Mouse (Mus musculus) kidney, adult 2 months (tissue): ENCODE measurements around the gene Rapgef4. TPM values are rescaled to one million over a fixed set of nuclear protein-coding genes. Genes with fewer than 3 reads are reported as not detected.

Experiments used
- DNase-seq: peaks from one replicate; pipeline ENCODE4 v3.0.0; 2021
- H3K27ac ChIP-seq: fragments of 200-500 bp; 2 replicates; pipeline ENCODE4 v1.5.1; 2012; ENCODE audit warnings: low read depth, low read length, control low read depth, inconsistent platforms; ENCODE audit not compliant: insufficient read depth
- H3K27me3 ChIP-seq: fragments of 200-500 bp; replicated peaks from 2 replicates; pipeline ENCODE4 v1.6.1; 2012; ENCODE audit warnings: mild to moderate bottlenecking, moderate library complexity, low read length, inconsistent platforms; ENCODE audit not compliant: control insufficient read depth, insufficient read depth
- H3K36me3 ChIP-seq: fragments of 200-500 bp; 2 replicates; pipeline ENCODE4 v1.6.1; 2012; ENCODE audit warnings: mild to moderate bottlenecking, moderate library complexity, low read length, inconsistent platforms; ENCODE audit not compliant: control insufficient read depth, insufficient read depth
- H3K4me1 ChIP-seq: fragments of 200-500 bp; 2 replicates; pipeline ENCODE4 v1.6.1; 2011; ENCODE audit warnings: low read length; ENCODE audit not compliant: control insufficient read depth, insufficient read depth
- H3K4me3 ChIP-seq: fragments of 200-500 bp; 2 replicates; pipeline ENCODE4 v1.5.1; 2011; ENCODE audit warnings: mild to moderate bottlenecking, low read depth, low read length, control low read depth; ENCODE audit not compliant: insufficient read depth
- CTCF ChIP-seq: fragments of 200-500 bp; conservative IDR thresholded peaks from 2 replicates; pipeline ENCODE4 v1.5.1; 2011; ENCODE audit warnings: low read depth, mild to moderate bottlenecking, control low read depth, low read length, moderate library complexity, mixed read lengths; ENCODE audit not compliant: insufficient read depth, insufficient read length
- POLR2A ChIP-seq: fragments of 200-500 bp; IDR thresholded peaks from one replicate; pipeline ENCODE4 v1.6.1; 2011; ENCODE audit warnings: low read depth, low read length, control low read depth
- WGBS: fragments of 180-500 bp; shearing (Covaris S2); methylation state at CpG from one replicate; pipeline ENCODE4 v1.1.7; 2018; 5-methylcytosine and 5-hydroxymethylcytosine counted together
- polyA plus RNA-seq: library from polyadenylated mRNA; depleted of rRNA; stranded (reverse); fragments of >200 nt; gene quantifications from 2 replicates; pipeline ENCODE4 v1.2.3, GENCODE M21; 2012

Rapgef4 gene
- polyA plus RNA-seq, 1 experiment = 6.2 TPM

- 64% methylated on average over 8 of the region's 8 CpGs for WGBS
- H3K27ac ChIP-seq = no peak overlapping the region
- no peaks in the 10 kb centered on the region for H3K4me1 ChIP-seq
- DNase-seq = peak; percentile 81
- no peaks in the 10 kb centered on the region for H3K36me3 ChIP-seq
- no peaks in the 10 kb centered on the region for H3K27me3 ChIP-seq
- no peak overlapping the region for H3K4me3 ChIP-seq
- no peak for TF ChIP-seq POLR2A
- no peak for TF ChIP-seq CTCF
Measured at GRCm38 (mm10) chr2:72104604-72105003, 123.6 kb downstream of the Rapgef4 start.

DNA sequence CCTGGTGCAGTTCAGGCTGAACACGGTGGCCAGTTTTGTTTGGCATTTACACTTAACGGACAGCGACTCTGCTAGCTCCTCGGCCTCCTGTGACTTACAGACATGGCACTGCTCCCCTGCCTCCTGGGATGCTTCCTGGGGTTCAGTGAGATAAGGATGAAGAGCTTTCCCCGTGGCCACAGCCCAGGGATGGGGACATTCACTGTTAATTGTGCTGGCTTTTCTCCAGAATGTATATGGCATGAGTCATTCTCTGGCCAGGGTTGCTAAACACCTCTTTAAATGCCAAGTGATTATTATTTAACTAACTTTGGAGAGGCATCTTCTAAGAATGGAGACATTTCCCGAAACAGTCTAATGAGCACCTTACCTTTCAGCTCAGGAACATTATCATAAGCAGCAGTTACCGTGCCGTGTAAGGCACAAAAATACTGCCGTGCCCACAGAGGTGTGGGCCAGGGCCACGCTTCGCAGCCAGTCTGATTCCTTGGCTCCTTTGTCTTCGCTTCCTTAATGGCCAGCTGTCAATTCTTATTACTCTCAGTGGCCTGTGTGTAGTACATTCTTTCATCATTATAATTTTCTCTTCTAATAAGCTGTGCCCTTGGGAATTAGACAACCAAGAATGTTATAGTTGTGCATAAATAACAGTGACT is 126.6 kb downstream of the Rapgef4 start:
- Histone ChIP-seq H3K27ac (no peak overlapping the region), H3K4me1 (no peaks in the 10 kb centered on the region), H3K27me3 (no peaks in the 10 kb centered on the region), H3K36me3 (no peaks in the 10 kb centered on the region), H3K4me3 (no peak overlapping the region)
- no peak for TF ChIP-seq POLR2A
- TF ChIP-seq CTCF = no peak
- DNase-seq = no peak
- 53% methylated on average over 12 of the region's 12 CpGs for WGBS

- Histone ChIP-seq H3K27ac (no peak overlapping the region), H3K4me3 (no peak overlapping the region), H3K27me3 (no peaks in the 10 kb centered on the region), H3K36me3 (no peaks in the 10 kb centered on the region), H3K4me1 (no peaks in the 10 kb centered on the region)
- TF ChIP-seq CTCF = no peak
- no peak for TF ChIP-seq POLR2A
- WGBS = 75% methylated on average over 4 of the region's 4 CpGs
- no peak for DNase-seq
Measured at GRCm38 (mm10) chr2:72108448-72109312, 127.6 kb downstream of the Rapgef4 start.

GRCm38 (mm10) chr2:72110404-72110803 is 129.4 kb downstream of the Rapgef4 start:
- peak; percentile 41 for DNase-seq
- no peak overlapping the region for H3K27ac ChIP-seq

DNA sequence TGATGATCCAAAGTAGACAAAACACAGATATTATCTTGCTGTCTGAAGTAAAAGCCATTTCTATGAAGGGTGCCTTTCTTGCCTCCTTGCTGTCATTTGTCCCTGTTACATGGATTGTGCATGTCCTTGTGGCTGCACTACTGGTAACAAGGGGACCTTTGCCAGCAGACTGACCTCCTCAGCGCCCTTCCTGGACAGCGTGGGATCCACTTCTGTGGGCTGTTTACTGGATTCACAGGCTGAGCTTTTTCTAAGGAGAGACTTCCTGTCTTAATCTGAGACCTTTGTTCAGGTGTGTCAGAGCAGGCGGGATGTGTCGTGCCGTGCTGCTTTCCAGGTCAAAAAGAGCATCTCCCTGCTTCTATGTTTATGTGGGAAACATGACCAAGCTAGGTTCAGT is 132.7 kb downstream of the Rapgef4 start:
- Histone ChIP-seq H3K27ac (peak overlapping the region; percentile 92), H3K36me3 (no peaks in the 10 kb centered on the region), H3K27me3 (no peaks in the 10 kb centered on the region), H3K4me3 (no peak overlapping the region), H3K4me1 (peaks cover 3% of the 10 kb centered on the region; the same call in 1 of the 2 replicates)
- 49% methylated on average over 5 of the region's 5 CpGs for WGBS
- DNase-seq = peak; percentile 54
- no peak for TF ChIP-seq POLR2A
- TF ChIP-seq CTCF = no peak

More at GRCm38 (mm10) chr2:72110404-72110803, 129.4 kb downstream of the Rapgef4 start:
- TF ChIP-seq POLR2A = no peak
- TF ChIP-seq CTCF = no peak
- Histone ChIP-seq H3K4me1 (0 out of 2 replicates have a peak, but pooled peaks cover 2% of the 10 kb centered on the region), H3K36me3 (no peaks in the 10 kb centered on the region), H3K4me3 (no peak overlapping the region), H3K27me3 (no peaks in the 10 kb centered on the region)
- WGBS = 55% methylated on average over 5 of the region's 5 CpGs

- Histone ChIP-seq H3K4me3 (no peak overlapping the region), H3K4me1 (peaks cover 3% of the 10 kb centered on the region; the same call in 1 of the 2 replicates), H3K27me3 (no peaks in the 10 kb centered on the region), H3K27ac (peak overlapping the region; percentile 92), H3K36me3 (no peaks in the 10 kb centered on the region)
- TF ChIP-seq POLR2A = no peak
- no peak for TF ChIP-seq CTCF
- DNase-seq = peak; percentile 36
- WGBS = 34% methylated on average over 4 of the region's 4 CpGs
Measured at GRCm38 (mm10) chr2:72114148-72114559, 133.1 kb downstream of the Rapgef4 start.

- Histone ChIP-seq H3K36me3 (no peaks in the 10 kb centered on the region), H3K27me3 (no peaks in the 10 kb centered on the region), H3K4me3 (no peak overlapping the region), H3K27ac (peak overlapping the region; percentile 91), H3K4me1 (peaks cover 3% of the 10 kb centered on the region; the same call in 1 of the 2 replicates)
- DNase-seq = peak; percentile 78
- no peak for TF ChIP-seq POLR2A
- no peak for TF ChIP-seq CTCF
- WGBS = 62% methylated on average over 7 of the region's 7 CpGs
Measured at GRCm38 (mm10) chr2:72116103-72116502, 135.1 kb downstream of the Rapgef4 start.
